Mouse (Mus musculus) stomach, postnatal 0 days (tissue): ENCODE measurements around the gene Polr2m.

Experiments used
- CTCF ChIP-seq: IDR thresholded peaks from 2 replicates; pipeline ENCODE4 v1.5.1; 2016; ENCODE audit warnings: antibody characterized with exemption, low read depth, mild to moderate bottlenecking, moderate library complexity
- EP300 ChIP-seq: optimal IDR thresholded peaks from 2 replicates; pipeline ENCODE3; 2016; ENCODE audit warnings: antibody characterized with exemption

GRCm38 (mm10) chr9:71480305-71480704 lies 5.4 kb downstream of the Polr2m start:
- TF ChIP-seq CTCF (no peak), EP300 (no peak)
